Mouse (Mus musculus) hindbrain, embryonic 10.5 days (tissue): ENCODE measurements at regions not wholly inside any gene's neighbourhood (a gene's known extent, or its start where the extent isn't known, plus 50 kb on each side); places are given as distances from the start of the nearest gene placed in this dataset.

ENCODE experiments used
- DNase-seq: peaks from one replicate; pipeline ENCODE4 v3.0.0-alpha.2; 2017; ENCODE audit warnings: low spot score
- H3K27ac ChIP-seq: fragments of 300-500 bp; sonication (generic); 2 replicates; pipeline ENCODE4 v1.5.1; 2016; ENCODE audit warnings: mild to moderate bottlenecking, moderate library complexity
- H3K27me3 ChIP-seq: fragments of 300-500 bp; sonication (generic); 2 replicates; pipeline ENCODE4 v1.6.1; 2016; ENCODE audit warnings: mild to moderate bottlenecking; ENCODE audit not compliant: poor library complexity, insufficient read depth, severe bottlenecking
- H3K36me3 ChIP-seq: fragments of 300-500 bp; sonication (generic); 2 replicates; pipeline ENCODE4 v1.6.1; 2016; ENCODE audit warnings: mild to moderate bottlenecking, moderate library complexity
- H3K4me1 ChIP-seq: fragments of 300-500 bp; sonication (generic); replicated peaks from 2 replicates; pipeline ENCODE4 v1.6.1; 2016; ENCODE audit warnings: mild to moderate bottlenecking
- H3K4me3 ChIP-seq: fragments of 300-500 bp; sonication (generic); 2 replicates; pipeline ENCODE4 v1.5.1; 2016; ENCODE audit warnings: mild to moderate bottlenecking, moderate library complexity
- H3K9me3 ChIP-seq: fragments of 300-500 bp; sonication (generic); 2 replicates; pipeline ENCODE4 v1.6.1; 2016; ENCODE audit warnings: mild to moderate bottlenecking, moderate library complexity
- WGBS: fragments of 180-500 bp; shearing (Covaris S2); methylation state at CpG from one replicate; pipeline ENCODE4 v1.1.7; 2016; 5-methylcytosine and 5-hydroxymethylcytosine counted together

DNA sequence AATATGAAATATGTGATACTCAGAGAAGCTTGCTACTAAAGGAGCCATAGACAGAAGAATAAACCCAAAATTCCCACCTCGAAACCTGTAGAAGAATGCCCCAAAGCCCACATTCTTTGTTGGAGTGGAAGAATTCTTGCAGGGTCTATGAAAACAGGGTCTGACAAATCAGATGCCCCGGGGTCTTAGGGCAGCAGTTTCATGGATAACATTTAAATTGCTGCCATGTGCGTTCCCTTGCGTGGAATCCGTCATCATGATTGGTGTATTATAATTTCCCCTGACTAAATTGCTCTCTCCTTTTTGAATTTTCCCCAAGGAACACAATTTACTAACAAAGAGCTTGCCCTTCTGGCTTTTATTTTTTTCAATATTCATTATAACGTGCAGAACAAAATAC lies 99.6 kb upstream of the Lrig3 start:
- DNase-seq: no peak
- 77% methylated on average over 6 of the region's 6 CpGs for WGBS
- Histone ChIP-seq H3K27me3 (no peaks in the 10 kb centered on the region), H3K27ac (no peak overlapping the region), H3K36me3 (no peaks in the 10 kb centered on the region), H3K4me3 (no peak overlapping the region), H3K4me1 (no peaks in the 10 kb centered on the region), H3K9me3 (no peaks in the 10 kb centered on the region)

DNA sequence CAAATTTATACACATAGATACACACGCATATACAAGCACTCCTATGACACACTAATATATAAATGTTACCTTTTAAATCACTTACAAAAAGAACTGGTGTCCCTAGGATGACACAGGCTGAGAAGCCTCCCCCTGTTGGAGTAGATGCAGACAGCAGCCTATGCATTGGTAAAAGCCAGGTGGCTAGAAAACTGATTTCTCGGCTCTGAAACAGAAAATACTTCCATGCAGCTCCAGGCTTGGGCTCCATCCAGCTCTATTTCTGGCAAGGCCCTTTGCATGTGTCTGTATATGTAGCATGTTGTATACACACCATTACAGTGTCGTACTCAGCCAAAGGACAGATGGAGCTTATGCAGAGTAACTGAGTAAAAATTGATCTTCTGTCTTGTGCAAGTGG lies 81.4 kb upstream of the Lrig3 start:
- Histone ChIP-seq H3K4me1 (no peaks in the 10 kb centered on the region), H3K27me3 (no peaks in the 10 kb centered on the region), H3K27ac (no peak overlapping the region), H3K9me3 (no peaks in the 10 kb centered on the region), H3K36me3 (no peaks in the 10 kb centered on the region), H3K4me3 (no peak overlapping the region)
- 86% methylated on average over 3 of the region's 3 CpGs for WGBS
- DNase-seq: no peak

- H3K36me3 ChIP-seq: no peaks in the 10 kb centered on the region
- H3K4me1 ChIP-seq: no peaks in the 10 kb centered on the region
- no peak for DNase-seq
- no peak overlapping the region for H3K4me3 ChIP-seq
- no peaks in the 10 kb centered on the region for H3K27me3 ChIP-seq
- no peak overlapping the region for H3K27ac ChIP-seq
- 52% methylated on average over 6 of the region's 6 CpGs for WGBS
- H3K9me3 ChIP-seq: no peaks in the 10 kb centered on the region
These were observed 80.2 kb upstream of the Lrig3 start for GRCm38 (mm10) chr10:125885796-125886195.

DNA sequence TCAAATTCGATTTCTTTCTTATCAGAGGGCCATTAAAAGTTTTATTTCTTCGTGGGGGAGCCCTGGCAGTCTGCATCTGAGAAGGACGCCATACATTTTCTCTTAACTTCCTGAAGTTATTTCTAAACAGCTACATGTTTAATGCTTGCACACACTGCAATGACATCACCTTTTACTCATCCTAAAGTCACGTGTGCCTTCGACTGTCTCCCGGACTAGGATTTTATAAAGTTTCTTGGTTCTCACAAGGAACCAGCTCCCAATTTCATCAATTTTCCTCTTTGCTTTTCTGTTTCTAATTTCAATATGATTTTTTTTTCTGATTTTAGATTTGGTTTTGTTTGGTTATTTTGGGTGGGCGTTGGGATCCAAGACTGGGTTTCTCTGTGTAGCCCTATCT lies 73.8 kb upstream of the Lrig3 start:
- no peaks in the 10 kb centered on the region for H3K27me3 ChIP-seq
- H3K4me1 ChIP-seq: peaks cover 12% of the 10 kb centered on the region; the same call in 1 of the 2 replicates
- 88% methylated on average over 7 of the region's 7 CpGs for WGBS
- no peak overlapping the region for H3K27ac ChIP-seq
- DNase-seq: no peak
- no peak overlapping the region for H3K4me3 ChIP-seq
- no peaks in the 10 kb centered on the region for H3K9me3 ChIP-seq
- no peaks in the 10 kb centered on the region for H3K36me3 ChIP-seq

DNA sequence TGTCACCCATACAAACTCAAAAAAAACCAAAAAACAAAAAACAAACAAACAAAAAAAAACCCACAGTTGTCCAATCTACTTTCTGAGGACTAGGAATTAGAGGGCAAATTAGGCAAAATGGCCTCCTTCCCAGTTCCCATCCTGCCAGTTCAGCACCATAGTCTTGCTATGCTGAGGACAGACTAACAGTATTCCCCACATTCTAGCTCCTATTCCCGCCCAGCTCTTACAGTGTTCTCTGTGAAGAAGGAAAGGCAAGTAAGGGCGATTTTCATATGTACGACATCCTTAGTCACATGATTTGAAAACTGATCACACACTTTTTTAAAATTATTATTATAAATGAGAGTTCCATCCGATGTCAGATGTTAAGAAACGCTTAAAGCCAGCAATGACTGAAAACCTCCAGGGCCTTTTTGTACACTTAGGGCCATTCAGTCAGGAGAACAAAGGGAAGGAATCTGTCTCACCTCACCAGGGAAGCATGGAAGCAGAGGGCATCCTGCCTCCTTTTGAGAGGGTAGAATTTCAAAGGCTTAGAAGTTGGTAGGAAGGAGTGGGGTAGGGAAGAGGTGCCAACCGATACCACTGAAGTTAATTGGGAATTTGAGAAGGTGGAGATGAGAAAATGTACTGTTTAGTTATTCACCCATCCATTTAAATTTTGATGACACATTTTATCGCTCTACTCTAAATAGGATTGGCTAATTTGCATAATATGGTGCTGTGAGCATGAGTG lies 70.1 kb upstream of the Lrig3 start:
- H3K27me3 ChIP-seq: no peaks in the 10 kb centered on the region
- no peaks in the 10 kb centered on the region for H3K9me3 ChIP-seq
- no peak overlapping the region for H3K27ac ChIP-seq
- peaks cover 12% of the 10 kb centered on the region; the same call in 1 of the 2 replicates for H3K4me1 ChIP-seq
- WGBS: 50% methylated on average over 7 of the region's 7 CpGs
- H3K4me3 ChIP-seq: no peak overlapping the region
- DNase-seq: no peak
- no peaks in the 10 kb centered on the region for H3K36me3 ChIP-seq

DNA sequence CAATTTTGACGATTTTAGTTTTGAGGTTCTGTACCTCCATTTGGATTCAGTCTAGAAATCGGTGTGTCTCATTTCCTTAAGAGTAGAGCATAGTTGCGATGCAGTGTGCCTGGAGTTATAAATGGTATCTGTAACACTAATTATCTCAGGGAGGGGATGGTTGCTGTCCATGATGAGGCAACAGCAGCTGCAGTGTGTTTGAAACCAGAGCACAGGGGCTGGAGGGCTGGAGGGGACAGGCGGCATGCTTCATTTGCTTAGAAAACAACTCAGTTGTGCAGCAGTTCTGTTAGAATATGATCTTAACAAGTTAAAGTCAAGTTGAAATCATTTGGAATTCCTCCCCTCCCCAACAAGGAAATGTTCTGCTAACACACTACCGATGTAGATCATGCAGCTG lies 69.3 kb upstream of the Lrig3 start:
- DNase-seq: no peak
- WGBS: 69% methylated on average over 5 of the region's 5 CpGs
- Histone ChIP-seq H3K4me1 (peaks cover 12% of the 10 kb centered on the region; the same call in 1 of the 2 replicates), H3K27ac (no peak overlapping the region), H3K27me3 (no peaks in the 10 kb centered on the region), H3K9me3 (no peaks in the 10 kb centered on the region), H3K36me3 (no peaks in the 10 kb centered on the region), H3K4me3 (no peak overlapping the region)

- peaks cover 12% of the 10 kb centered on the region; the same call in 1 of the 2 replicates for H3K4me1 ChIP-seq
- 75% methylated on average over 4 of the region's 4 CpGs for whole genome bisulfite sequencing
- H3K4me3 ChIP-seq: no peak overlapping the region
- no peak for DNase-seq
- no peaks in the 10 kb centered on the region for H3K9me3 ChIP-seq
- H3K36me3 ChIP-seq: no peaks in the 10 kb centered on the region
- no peak overlapping the region for H3K27ac ChIP-seq
- H3K27me3 ChIP-seq: no peaks in the 10 kb centered on the region
These were observed 66.5 kb upstream of the Lrig3 start for GRCm38 (mm10) chr10:125899504-125899903.

- Histone ChIP-seq H3K4me1 (peaks cover 12% of the 10 kb centered on the region; the same call in 1 of the 2 replicates), H3K27me3 (no peaks in the 10 kb centered on the region), H3K9me3 (no peaks in the 10 kb centered on the region), H3K27ac (no peak overlapping the region), H3K4me3 (no peak overlapping the region), H3K36me3 (no peaks in the 10 kb centered on the region)
- WGBS: 91% methylated on average over 2 of the region's 2 CpGs
- DNase-seq: no peak
These were observed 65.4 kb upstream of the Lrig3 start for GRCm38 (mm10) chr10:125900562-125900961.

- Histone ChIP-seq H3K27me3 (no peaks in the 10 kb centered on the region), H3K36me3 (no peaks in the 10 kb centered on the region), H3K27ac (no peak overlapping the region), H3K9me3 (no peaks in the 10 kb centered on the region), H3K4me3 (no peak overlapping the region), H3K4me1 (no peaks in the 10 kb centered on the region)
- 82% methylated on average over 5 of the region's 5 CpGs for WGBS
- no peak for DNase-seq
These were observed 63.3 kb upstream of the Lrig3 start for GRCm38 (mm10) chr10:125902668-125903067.

DNA sequence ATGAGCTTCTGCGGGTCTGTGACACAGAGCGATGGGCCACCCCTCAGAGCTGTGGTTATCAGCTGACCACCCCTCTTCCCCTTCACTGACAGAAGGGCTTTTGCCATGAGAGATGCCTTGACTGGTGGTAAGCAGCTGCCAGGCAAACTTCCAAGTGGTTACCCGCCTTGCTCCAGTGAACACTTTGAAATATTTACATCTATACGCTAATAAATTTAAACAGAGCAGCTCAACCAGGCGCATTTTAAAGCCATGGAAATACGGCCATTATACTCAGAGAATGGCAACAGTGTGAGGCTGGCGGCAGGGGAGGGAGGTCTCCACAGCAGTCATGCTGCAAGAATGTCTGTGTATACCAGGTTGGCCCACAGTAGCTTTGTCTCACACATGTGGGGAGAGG lies 53.8 kb upstream of the Lrig3 start:
- no peaks in the 10 kb centered on the region for H3K27me3 ChIP-seq
- 67% methylated on average over 7 of the region's 7 CpGs for WGBS

More for the DNA sequence above, 53.8 kb upstream of the Lrig3 start:
- no peak for DNase-seq
- Histone ChIP-seq H3K4me3 (no peak overlapping the region), H3K27ac (no peak overlapping the region), H3K36me3 (no peaks in the 10 kb centered on the region), H3K4me1 (peaks cover 13% of the 10 kb centered on the region), H3K9me3 (no peaks in the 10 kb centered on the region)
